Comparison of ENCODE assay signal across 9 mouse cellular contexts in the genomic region with DNA sequence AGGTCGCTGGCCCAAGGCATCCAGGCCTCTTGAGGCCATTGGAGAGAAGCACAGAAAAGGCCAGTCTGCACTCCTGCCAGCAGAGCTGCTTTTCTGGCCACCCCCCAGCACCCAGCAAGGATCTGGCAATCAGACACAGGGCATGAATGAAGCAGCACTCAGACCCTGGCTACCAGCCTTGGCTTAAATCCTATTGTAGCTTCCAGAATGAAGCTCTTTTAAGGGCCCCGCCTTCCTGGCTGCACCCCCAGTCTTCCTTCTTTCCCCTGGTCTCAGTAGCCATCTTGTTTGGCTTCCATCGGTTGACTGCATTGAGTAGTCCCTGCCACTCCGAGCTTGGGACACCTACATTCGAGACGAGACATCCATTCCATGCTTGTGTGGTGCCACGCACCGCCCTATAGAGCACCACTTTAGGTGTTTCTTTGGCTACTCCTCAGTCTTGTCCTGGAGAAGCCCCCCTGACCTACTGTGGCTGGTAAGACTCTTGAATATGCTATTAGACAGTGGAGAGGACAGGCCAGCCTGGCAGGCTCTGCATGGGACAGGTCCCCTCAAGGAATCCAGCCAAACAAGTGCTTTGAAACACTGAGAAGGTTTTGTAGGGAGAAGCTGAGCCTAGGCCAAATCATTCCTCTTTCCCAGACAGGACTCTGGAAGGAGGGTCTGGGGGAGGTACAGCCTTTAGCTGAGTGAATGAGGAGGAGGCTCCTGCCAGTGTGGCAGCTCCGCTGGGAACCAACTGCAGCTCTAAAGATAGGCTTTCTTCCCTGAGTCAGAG. TPM values are rescaled to one million over a fixed set of nuclear protein-coding genes. Genes with fewer than 3 reads are reported as not detected.
DNase-seq lines count a peak whose midpoint lies in the region; TF ChIP-seq lines count a peak whose summit lies in the region.
"Had no signal": no experiment of that assay in that cellular context is flagged by ENCODE, and none has a peak within 500 bp of the region (broad histone marks: within the 10 kb centered on the region; RNA-seq: fewer than 3 reads in every experiment).

No protein-coding gene starts in this region.

- H3K4me3 ChIP-seq in layer of hippocampus, adult 2 months, result no peak overlapping the region

- peak; percentile 57 for DNase-seq in adrenal gland, adult 2 months
- DNase-seq in adrenal gland, postnatal 4 days (ENCODE audit: low spot score in 2 of 2), result no peak
- peak; percentile 98 for DNase-seq in brain, adult 2 months (ENCODE audit: low read depth, low spot score)
- DNase-seq in frontal cortex, postnatal 36 days (ENCODE audit: low spot score in 2 of 2), result peak; percentile 60 to 81
- peak; percentile 60 to 84 for DNase-seq in layer of hippocampus, adult 2 months (ENCODE audit: low spot score in 2 of 2)
- DNase-seq in right cerebral cortex, postnatal 25 days, result peak; percentile 43
- DNase-seq in kidney, adult 11 months, result no peak
- no peak for DNase-seq in yolk sac, embryonic 10.5 days (ENCODE audit: low spot score)

- peak; percentile 29 for TF ChIP-seq CTCF in layer of hippocampus, adult 2 months (conservative IDR thresholded peaks at IDR 0.05)

- peak overlapping the region; percentile 87 for H3K27ac ChIP-seq in layer of hippocampus, adult 2 months

RNA-seq across cellular contexts. Expression of gene 1700003F12Rik, which starts 3.1 kb away (rescaled TPM):
- not detected for total RNA-seq in adrenal gland, adult 2 months (2021)
- 0.79 and 1.2 TPM in 2 replicates for polyA plus RNA-seq in adrenal gland, adult 2 months (2012; rRNA removed)
- 1 to 10 TPM in 1 of 2 experiments, under 1 TPM in 1; 0.76 to 1.4 TPM for total RNA-seq in adrenal gland, postnatal 4 days (2021)
- total RNA-seq in layer of hippocampus, adult 2 months (2021), result 1 to 10 TPM in 1 of 2 experiments, not detected in 1; 1.4 TPM

RNA-seq across cellular contexts. Expression of gene Actl10, which starts 7.8 kb away (rescaled TPM):
- not detected for total RNA-seq in adrenal gland, adult 2 months (2021)
- not detected in 2 replicates for polyA plus RNA-seq in adrenal gland, adult 2 months (2012; rRNA removed)
- total RNA-seq in adrenal gland, postnatal 4 days (2021), result under 1 TPM in 1 of 2 experiments, not detected in 1; 0.25 TPM
- total RNA-seq in layer of hippocampus, adult 2 months (2021), result not detected
- polyA plus RNA-seq: heart, embryonic 14.5 days had no signal

RNA-seq across cellular contexts. Expression of gene Necab3, which starts 14.9 kb away (rescaled TPM):
- total RNA-seq in adrenal gland, adult 2 months (2021), result 1 to 10 TPM; 1.5 to 1.6 TPM
- 3.3 and 4.3 TPM in 2 replicates for polyA plus RNA-seq in adrenal gland, adult 2 months (2012; rRNA removed)
- total RNA-seq in adrenal gland, postnatal 4 days (2021), result 1 to 10 TPM; 5.1 to 5.9 TPM
- total RNA-seq in layer of hippocampus, adult 2 months (2021), result 10 to 100 TPM; 30.0 to 34.9 TPM

RNA-seq across cellular contexts. Expression of gene E2f1, which starts 25.9 kb away (rescaled TPM):
- total RNA-seq in adrenal gland, adult 2 months (2021), result 1 to 10 TPM; 7.4 to 8.7 TPM
- polyA plus RNA-seq in adrenal gland, adult 2 months (2012; rRNA removed), result 12.3 and 14.9 TPM in 2 replicates
- 10 to 100 TPM; 20.5 to 23.3 TPM for total RNA-seq in adrenal gland, postnatal 4 days (2021)
- total RNA-seq in layer of hippocampus, adult 2 months (2021), result 1 to 10 TPM; 5.4 to 5.7 TPM

RNA-seq across cellular contexts. Expression of gene Pxmp4, which starts 59.8 kb away (rescaled TPM):
- 10 to 100 TPM; 34.7 to 36.6 TPM for total RNA-seq in adrenal gland, adult 2 months (2021)
- 48.1 and 55.5 TPM in 2 replicates for polyA plus RNA-seq in adrenal gland, adult 2 months (2012; rRNA removed)
- total RNA-seq in adrenal gland, postnatal 4 days (2021), result 10 to 100 TPM; 29.8 to 34.2 TPM
- 10 to 100 TPM; 10.7 to 13.7 TPM for total RNA-seq in layer of hippocampus, adult 2 months (2021)

Comparison
In these comparisons a context has a peak if more than half of its experiments do, and no peak if none do; other contexts are left out.
1. DNase-seq: peak in adrenal gland, adult 2 months (single experiment), brain, adult 2 months (single experiment), frontal cortex, postnatal 36 days (2 of 2), layer of hippocampus, adult 2 months (2 of 2) and right cerebral cortex, postnatal 25 days (single experiment); none in adrenal gland, postnatal 4 days (0 of 2), kidney, adult 11 months (single experiment) and yolk sac, embryonic 10.5 days (single experiment).
2. RNA of gene Necab3, which starts 14.9 kb away (total RNA-seq): 30.0 to 34.9 TPM in layer of hippocampus, adult 2 months; 5.1 to 5.9 TPM in adrenal gland, postnatal 4 days and 1.5 to 1.6 TPM in adrenal gland, adult 2 months; every median in the first group is over 4 times any median in the second.